Mouse (Mus musculus) colon, adult 2 months (tissue): Measurements from ENCODE around the gene BC048562. TPM values are rescaled to one million over a fixed set of nuclear protein-coding genes. Genes with fewer than 3 reads are reported as not detected.

Experiments used
- polyA plus RNA-seq: library from polyadenylated mRNA; depleted of rRNA; stranded (reverse); fragments of >200 nt; gene quantifications from 2 replicates; pipeline ENCODE4 v1.2.3, GENCODE M21; 2012; rRNA removed

BC048562 gene
- polyA plus RNA-seq, result not detected in 2 replicates

GRCm38 (mm10) chr9:108436182-108436581 is at the start of gene BC048562:
Gene BC048562, plus strand, starts transcription at chr9:108436482.

GRCm38 (mm10) chr9:108392676-108393075 is 43.6 kb upstream of the BC048562 start, which contains the start of gene 1700102P08Rik:
Gene 1700102P08Rik, plus strand, starts transcription at chr9:108392805.

GRCm38 (mm10) chr9:108428384-108428783 is 7.9 kb upstream of the BC048562 start, which contains the start of gene Ccdc36:
Gene Ccdc36, minus strand, starts transcription at chr9:108428484.

GRCm38 (mm10) chr9:108460319-108461178 is 24.3 kb downstream of the BC048562 start, which contains the start of gene Ccdc71:
Gene Ccdc71, plus strand, starts transcription at chr9:108460527.

GRCm38 (mm10) chr9:108461181-108461631 is 24.9 kb downstream of the BC048562 start, which contains the start of gene Klhdc8b:
Gene Klhdc8b, minus strand, starts transcription at chr9:108461581.

GRCm38 (mm10) chr9:108479721-108480351 is 43.6 kb downstream of the BC048562 start, which contains the start of gene Lamb2:
Gene Lamb2, plus strand, starts transcription at chr9:108479736.

GRCm38 (mm10) chr9:108490559-108491285 is 54.4 kb downstream of the BC048562 start, which contains the start of gene Usp19:
Gene Usp19, plus strand, starts transcription at chr9:108490602.

Other genes starting within 250 kb of the BC048562 start
- 3.3 and 3.5 TPM in 2 replicates for gene Bsn, start 246.1 kb upstream of the BC048562 start, polyA plus RNA-seq
- gene Dag1, start 172.5 kb upstream of the BC048562 start, polyA plus RNA-seq, result 69.1 and 74.7 TPM in 2 replicates
- gene Nicn1, start 146.1 kb upstream of the BC048562 start, polyA plus RNA-seq, result 10.7 and 12.1 TPM in 2 replicates
- 8.7 and 10.3 TPM in 2 replicates for gene Amt, start 139.6 kb upstream of the BC048562 start, polyA plus RNA-seq
- gene Rhoa, start 130.4 kb upstream of the BC048562 start, polyA plus RNA-seq, result 90.9 and 92.1 TPM in 2 replicates
- 44.9 and 50.3 TPM in 2 replicates for gene Tcta, start 130.3 kb upstream of the BC048562 start, polyA plus RNA-seq
- 1,237 and 1,448 TPM in 2 replicates for gene Gpx1, start 97.6 kb upstream of the BC048562 start, polyA plus RNA-seq
- 57.9 and 63.9 TPM in 2 replicates for gene Usp4, start 88.6 kb upstream of the BC048562 start, polyA plus RNA-seq
- 1.2 TPM in 1 of 2 replicates, not detected in the other for gene 1700102P08Rik, start 43.7 kb upstream of the BC048562 start, polyA plus RNA-seq
- gene Ccdc36, start 8.0 kb upstream of the BC048562 start, polyA plus RNA-seq, result not detected in 2 replicates
- 25.7 and 26.6 TPM in 2 replicates for gene Ccdc71, start 24.0 kb downstream of the BC048562 start, polyA plus RNA-seq
- gene Klhdc8b, start 25.1 kb downstream of the BC048562 start, polyA plus RNA-seq, result 42.4 and 45.5 TPM in 2 replicates
- gene Lamb2, start 43.3 kb downstream of the BC048562 start, polyA plus RNA-seq, result 70.8 and 77.4 TPM in 2 replicates
- gene Usp19, start 54.1 kb downstream of the BC048562 start, polyA plus RNA-seq, result 128 and 131 TPM in 2 replicates
- gene Qars, start 71.2 kb downstream of the BC048562 start, polyA plus RNA-seq, result 237 and 356 TPM in 2 replicates
- 80.5 and 83.8 TPM in 2 replicates for gene Qrich1, start 80.3 kb downstream of the BC048562 start, polyA plus RNA-seq
- 99.2 and 118 TPM in 2 replicates for gene Impdh2, start 123.8 kb downstream of the BC048562 start, polyA plus RNA-seq
- 39.9 and 44.5 TPM in 2 replicates for gene Ndufaf3, start 131.0 kb downstream of the BC048562 start, polyA plus RNA-seq
- 198 and 245 TPM in 2 replicates for gene Dalrd3, start 133.4 kb downstream of the BC048562 start, polyA plus RNA-seq
- gene Wdr6, start 142.3 kb downstream of the BC048562 start, polyA plus RNA-seq, result 26.5 and 30.8 TPM in 2 replicates
- 8.7 and 8.9 TPM in 2 replicates for gene P4htm, start 161.2 kb downstream of the BC048562 start, polyA plus RNA-seq
- gene Arih2, start 212.9 kb downstream of the BC048562 start, polyA plus RNA-seq, result 33.5 and 39.2 TPM in 2 replicates
- 67.7 and 75.1 TPM in 2 replicates for gene Slc25a20, start 225.6 kb downstream of the BC048562 start, polyA plus RNA-seq